Comparison of ENCODE assay signal across 16 mouse cellular contexts in genomic region chr4:150164875-150165274, GRCm38 (mm10). TPM values are rescaled to one million over a fixed set of nuclear protein-coding genes. Genes with fewer than 3 reads are reported as not detected.
DNase-seq lines count a peak whose midpoint lies in the region; ATAC-seq and TF ChIP-seq lines count a peak whose summit lies in the region.
"Had no signal": no experiment of that assay in that cellular context is flagged by ENCODE, and none has a peak within 500 bp of the region (broad histone marks: within the 10 kb centered on the region; RNA-seq: fewer than 3 reads in every experiment).

No protein-coding gene starts in this region.

- peaks cover 19% of the 10 kb centered on the region; the same call in 1 of the 2 replicates for H3K9me3 ChIP-seq in forebrain, embryonic 10.5 days
- H3K9me3 ChIP-seq in forebrain, embryonic 12.5 days, result peaks cover 8% of the 10 kb centered on the region; the same call in 1 of the 2 replicates
- H3K9me3 ChIP-seq in intestine, embryonic 15.5 days, result no peaks in the 10 kb centered on the region
- 0 out of 2 replicates have a peak, but pooled peaks cover 3% of the 10 kb centered on the region for H3K9me3 ChIP-seq in lung, embryonic 15.5 days
- H3K9me3 ChIP-seq in hindbrain, postnatal 0 days (ENCODE audit: low read length), result no peaks in the 10 kb centered on the region

- no peak for TF ChIP-seq CTCF in hindbrain, postnatal 0 days (IDR thresholded peaks at IDR 0.05; ENCODE audit: low read depth)

- no peak for ATAC-seq in forebrain, embryonic 12.5 days (ENCODE audit: low FRiP score)
- ATAC-seq in intestine, embryonic 15.5 days, result peak; percentile 78
- ATAC-seq in lung, embryonic 15.5 days (ENCODE audit: borderline replicate concordance, extremely low read depth, low FRiP score, low TSS enrichment), result no peak
- no peak for ATAC-seq in hindbrain, postnatal 0 days

- peaks cover 7% of the 10 kb centered on the region for H3K4me1 ChIP-seq in forebrain, embryonic 10.5 days
- no peaks in the 10 kb centered on the region for H3K4me1 ChIP-seq in forebrain, embryonic 12.5 days
- no peaks in the 10 kb centered on the region for H3K4me1 ChIP-seq in intestine, embryonic 15.5 days (replicated peaks)
- H3K4me1 ChIP-seq in lung, embryonic 15.5 days, result no peaks in the 10 kb centered on the region
- H3K4me1 ChIP-seq in hindbrain, postnatal 0 days (ENCODE audit: insufficient read depth, low read length), result no peaks in the 10 kb centered on the region
- H3K4me1 ChIP-seq: hindbrain, embryonic 13.5 days had no signal

- DNase-seq in forebrain, embryonic 10.5 days (ENCODE audit: extremely low spot score, low spot score), result no peak
- peak; percentile 90 for DNase-seq in A20 (ENCODE audit: low read depth, low spot score)
- DNase-seq in urinary bladder, postnatal 4 days (ENCODE audit: low spot score in 2 of 2), result no peak
- no peak for DNase-seq in hindbrain, postnatal 0 days (ENCODE audit: low spot score)
- no peak for DNase-seq in kidney, adult 11 months
- DNase-seq: adrenal gland, postnatal 25 days; cerebellum, adult 9-11 months; gastrocnemius, postnatal 36 days; thymus, adult 18-20 months had no signal

- H3K36me3 ChIP-seq in forebrain, embryonic 10.5 days (replicated peaks), result no peaks in the 10 kb centered on the region
- H3K36me3 ChIP-seq in forebrain, embryonic 12.5 days (replicated peaks), result no peaks in the 10 kb centered on the region
- no peaks in the 10 kb centered on the region for H3K36me3 ChIP-seq in intestine, embryonic 15.5 days
- no peaks in the 10 kb centered on the region for H3K36me3 ChIP-seq in lung, embryonic 15.5 days
- H3K36me3 ChIP-seq in hindbrain, postnatal 0 days (ENCODE audit: insufficient read depth, low read length), result no peaks in the 10 kb centered on the region
- H3K36me3 ChIP-seq: hindbrain, embryonic 13.5 days had no signal

- WGBS in forebrain, embryonic 10.5 days, result 31% methylated on average over 13 of the region's 13 CpGs
- WGBS in forebrain, embryonic 12.5 days, result 37% methylated on average over 13 of the region's 13 CpGs
- WGBS in intestine, embryonic 15.5 days, result 32% methylated on average over 13 of the region's 13 CpGs
- 30% methylated on average over 13 of the region's 13 CpGs for WGBS in lung, embryonic 15.5 days
- 39% methylated on average over 13 of the region's 13 CpGs for WGBS in hindbrain, postnatal 0 days

- no peak overlapping the region for H3K27ac ChIP-seq in forebrain, embryonic 10.5 days
- H3K27ac ChIP-seq in forebrain, embryonic 12.5 days, result no peak overlapping the region
- no peak overlapping the region for H3K27ac ChIP-seq in intestine, embryonic 15.5 days
- no peak overlapping the region for H3K27ac ChIP-seq in lung, embryonic 15.5 days
- no peak overlapping the region for H3K27ac ChIP-seq in hindbrain, postnatal 0 days
- H3K27ac ChIP-seq: hindbrain, embryonic 13.5 days; layer of hippocampus, adult 2 months had no signal

- no peak overlapping the region for H3K4me2 ChIP-seq in forebrain, embryonic 12.5 days
- H3K4me2 ChIP-seq in intestine, embryonic 15.5 days (replicated peaks), result peak overlapping the region; percentile 40
- H3K4me2 ChIP-seq in lung, embryonic 15.5 days, result peak overlapping the region; percentile 39
- H3K4me2 ChIP-seq in hindbrain, postnatal 0 days (ENCODE audit: low read depth, low read length), result no peak overlapping the region
- H3K4me2 ChIP-seq: hindbrain, embryonic 13.5 days had no signal

- H3K4me3 ChIP-seq in forebrain, embryonic 10.5 days, result peak overlapping the region; percentile 23; the same call in 1 of the 2 replicates
- H3K4me3 ChIP-seq in forebrain, embryonic 12.5 days (replicated peaks), result no peak overlapping the region
- no peak overlapping the region for H3K4me3 ChIP-seq in intestine, embryonic 15.5 days (replicated peaks)
- peak overlapping the region; percentile 25 for H3K4me3 ChIP-seq in lung, embryonic 15.5 days
- no peak overlapping the region for H3K4me3 ChIP-seq in hindbrain, postnatal 0 days (ENCODE audit: low read length)
- H3K4me3 ChIP-seq: hindbrain, embryonic 13.5 days; layer of hippocampus, adult 2 months had no signal

- no peaks in the 10 kb centered on the region for H3K27me3 ChIP-seq in forebrain, embryonic 10.5 days (ENCODE audit: poor library complexity, severe bottlenecking)
- no peaks in the 10 kb centered on the region for H3K27me3 ChIP-seq in forebrain, embryonic 12.5 days
- no peaks in the 10 kb centered on the region for H3K27me3 ChIP-seq in intestine, embryonic 15.5 days (replicated peaks)
- H3K27me3 ChIP-seq in lung, embryonic 15.5 days, result no peaks in the 10 kb centered on the region
- H3K27me3 ChIP-seq in hindbrain, postnatal 0 days (ENCODE audit: insufficient read depth, low read length), result no peaks in the 10 kb centered on the region
- H3K27me3 ChIP-seq: hindbrain, embryonic 13.5 days had no signal

- H3K9ac ChIP-seq in forebrain, embryonic 12.5 days, result no peak overlapping the region
- H3K9ac ChIP-seq in intestine, embryonic 15.5 days, result no peak overlapping the region
- no peak overlapping the region for H3K9ac ChIP-seq in lung, embryonic 15.5 days
- H3K9ac ChIP-seq in hindbrain, postnatal 0 days (replicated peaks; ENCODE audit: low read length), result no peak overlapping the region
- H3K9ac ChIP-seq: hindbrain, embryonic 13.5 days had no signal

RNA-seq across cellular contexts. Expression of gene Slc2a7, which starts 16.1 kb away (rescaled TPM):
- not detected in 2 replicates for polyA plus RNA-seq in forebrain, embryonic 10.5 days (2016; fragmentation: Nextera tagmentation; extraction: Ambion mirVana)
- polyA plus RNA-seq in forebrain, embryonic 12.5 days (2016; fragmentation: Nextera tagmentation; extraction: Ambion mirVana), result not detected in 2 replicates
- 0.30 and 0.63 TPM in 2 replicates for polyA plus RNA-seq in intestine, embryonic 15.5 days (2015; fragmentation: Nextera tagmentation; extraction: Ambion mirVana)
- not detected in 2 replicates for polyA plus RNA-seq in lung, embryonic 15.5 days (2015; fragmentation: Nextera tagmentation; extraction: Ambion mirVana)
- total RNA-seq in hindbrain, postnatal 0 days (2014; rRNA removed), result not detected in 2 replicates
- polyA plus RNA-seq in hindbrain, postnatal 0 days (2015; fragmentation: Nextera tagmentation; extraction: Ambion mirVana), result not detected in 2 replicates
- total RNA-seq: adrenal gland, postnatal 25 days; gastrocnemius, postnatal 36 days; layer of hippocampus, adult 2 months had no signal
- polyA plus RNA-seq: forebrain, embryonic 11.5 days; hindbrain, embryonic 13.5 days had no signal

RNA-seq across cellular contexts. Expression of gene Car6, which starts 36.3 kb away (rescaled TPM):
- 0.22 TPM in 1 of 2 replicates, not detected in the other for polyA plus RNA-seq in forebrain, embryonic 10.5 days (2016; fragmentation: Nextera tagmentation; extraction: Ambion mirVana)
- polyA plus RNA-seq in forebrain, embryonic 12.5 days (2016; fragmentation: Nextera tagmentation; extraction: Ambion mirVana), result not detected in 2 replicates
- not detected in 2 replicates for polyA plus RNA-seq in intestine, embryonic 15.5 days (2015; fragmentation: Nextera tagmentation; extraction: Ambion mirVana)
- polyA plus RNA-seq in lung, embryonic 15.5 days (2015; fragmentation: Nextera tagmentation; extraction: Ambion mirVana), result not detected in 2 replicates
- total RNA-seq in hindbrain, postnatal 0 days (2014; rRNA removed), result not detected in 2 replicates
- polyA plus RNA-seq in hindbrain, postnatal 0 days (2015; fragmentation: Nextera tagmentation; extraction: Ambion mirVana), result not detected in 2 replicates
- total RNA-seq: layer of hippocampus, adult 2 months had no signal
- polyA plus RNA-seq: forebrain, embryonic 11.5 days; hindbrain, embryonic 13.5 days; liver, embryonic 16.5 days had no signal

RNA-seq across cellular contexts. Expression of gene Slc2a5, which starts 45.8 kb away (rescaled TPM):
- polyA plus RNA-seq in forebrain, embryonic 10.5 days (2016; fragmentation: Nextera tagmentation; extraction: Ambion mirVana), result 1.3 and 1.6 TPM in 2 replicates
- polyA plus RNA-seq in forebrain, embryonic 12.5 days (2016; fragmentation: Nextera tagmentation; extraction: Ambion mirVana), result 1.1 and 1.3 TPM in 2 replicates
- 2.2 TPM in 2 replicates for polyA plus RNA-seq in intestine, embryonic 15.5 days (2015; fragmentation: Nextera tagmentation; extraction: Ambion mirVana)
- 0.54 and 0.65 TPM in 2 replicates for polyA plus RNA-seq in lung, embryonic 15.5 days (2015; fragmentation: Nextera tagmentation; extraction: Ambion mirVana)
- total RNA-seq in hindbrain, postnatal 0 days (2014; rRNA removed), result 1.5 and 2.9 TPM in 2 replicates
- 2.7 and 3.0 TPM in 2 replicates for polyA plus RNA-seq in hindbrain, postnatal 0 days (2015; fragmentation: Nextera tagmentation; extraction: Ambion mirVana)

Comparison
In these comparisons a context has a peak if more than half of its experiments do, and no peak if none do; other contexts are left out.
1. H3K4me3 ChIP-seq: peak in forebrain, embryonic 10.5 days (single experiment) and lung, embryonic 15.5 days (single experiment); none in forebrain, embryonic 12.5 days (single experiment), intestine, embryonic 15.5 days (single experiment) and hindbrain, postnatal 0 days (single experiment).
2. H3K4me2 ChIP-seq: peak in intestine, embryonic 15.5 days (single experiment) and lung, embryonic 15.5 days (single experiment); none in forebrain, embryonic 12.5 days (single experiment) and hindbrain, postnatal 0 days (single experiment).